Mouse (Mus musculus): ENCODE measurements around the gene Nlrp4e.
"Not testable (repeated sequence)": the region's sequence is repeated elsewhere in the genome, so short reads cannot be mapped to it uniquely, and the experiment has no call there.

Gene Nlrp4e

GRCm38 (mm10) chr7:23300892-23301291 lies at the start of gene Nlrp4e:
Nlrp4e (plus strand) TSS chr7:23301192.
- in situ Hi-C loops (cut with MboI), result not testable (repeated sequence)

- in situ Hi-C loops (cut with MboI), result not testable (repeated sequence)
Observed at GRCm38 (mm10) chr7:23251582-23251981, 49.4 kb upstream of the Nlrp4e start, which contains the start of gene Vmn1r166. Vmn1r166 (minus strand) TSS chr7:23251682.

GRCm38 (mm10) chr7:23278800-23279199 lies 22.2 kb upstream of the Nlrp4e start, which contains the start of gene Gm6902:
Gm6902 (minus strand) TSS chr7:23278900.
- in situ Hi-C loops (cut with MboI), result not testable (repeated sequence)

GRCm38 (mm10) chr7:23358311-23358710 lies 57.3 kb downstream of the Nlrp4e start:
- in situ Hi-C loops (cut with MboI), result not testable (repeated sequence)

- in situ Hi-C loops (cut with MboI), result no loop called here
Observed at GRCm38 (mm10) chr7:23385589-23385988, 84.6 kb downstream of the Nlrp4e start, which contains the start of gene Nlrp5. Nlrp5 (plus strand) TSS chr7:23385889.

Data from mature B cell (primary cell).